Mouse (Mus musculus) CD4-positive helper T cell, adult 2 months (primary cell): ENCODE measurements around the gene Kif12.

Experiments
- DNase-seq: peaks from one replicate; pipeline ENCODE4 v3.0.0-alpha.2; 2012; ENCODE audit warnings: low read depth, missing footprints, low spot score

The Kif12 gene

DNA sequence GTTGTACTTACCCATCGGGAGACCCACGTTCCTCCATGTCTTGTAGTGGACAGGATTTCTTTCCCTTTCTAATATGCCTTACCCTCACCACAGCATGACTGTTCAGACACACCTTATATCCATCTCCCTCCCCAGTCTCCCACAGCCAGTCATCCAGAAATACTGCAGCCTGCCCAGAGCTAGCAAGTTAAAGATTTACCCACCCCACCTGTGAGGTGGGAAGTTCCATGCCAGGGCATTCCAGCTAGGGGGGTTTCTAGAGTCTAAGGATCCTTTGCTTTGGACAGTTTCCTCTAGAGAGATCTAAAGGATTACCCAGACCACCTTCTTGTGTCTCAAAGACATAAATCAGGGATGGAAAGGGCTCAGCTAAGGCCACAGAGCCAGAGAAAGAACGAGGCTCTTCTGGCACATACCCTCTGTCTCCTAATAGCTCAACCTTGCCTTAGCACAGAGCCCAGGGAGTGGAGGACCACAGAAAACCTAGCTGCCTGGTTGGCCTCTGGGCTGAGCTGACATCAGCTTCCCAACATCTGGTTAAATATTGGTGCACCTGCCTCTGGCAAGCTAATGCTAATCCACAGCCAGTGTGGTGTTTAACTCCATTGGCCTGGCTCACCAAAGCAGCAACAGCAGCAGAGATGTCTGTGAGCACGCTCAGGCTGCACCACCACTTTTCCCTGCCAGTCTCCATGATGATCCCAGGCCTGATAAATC lies at the start of gene Kif12:
Gene Kif12 (minus strand): TSS at position 163 of the 717 bp plus-strand sequence.
- no peak for DNase-seq

DNA sequence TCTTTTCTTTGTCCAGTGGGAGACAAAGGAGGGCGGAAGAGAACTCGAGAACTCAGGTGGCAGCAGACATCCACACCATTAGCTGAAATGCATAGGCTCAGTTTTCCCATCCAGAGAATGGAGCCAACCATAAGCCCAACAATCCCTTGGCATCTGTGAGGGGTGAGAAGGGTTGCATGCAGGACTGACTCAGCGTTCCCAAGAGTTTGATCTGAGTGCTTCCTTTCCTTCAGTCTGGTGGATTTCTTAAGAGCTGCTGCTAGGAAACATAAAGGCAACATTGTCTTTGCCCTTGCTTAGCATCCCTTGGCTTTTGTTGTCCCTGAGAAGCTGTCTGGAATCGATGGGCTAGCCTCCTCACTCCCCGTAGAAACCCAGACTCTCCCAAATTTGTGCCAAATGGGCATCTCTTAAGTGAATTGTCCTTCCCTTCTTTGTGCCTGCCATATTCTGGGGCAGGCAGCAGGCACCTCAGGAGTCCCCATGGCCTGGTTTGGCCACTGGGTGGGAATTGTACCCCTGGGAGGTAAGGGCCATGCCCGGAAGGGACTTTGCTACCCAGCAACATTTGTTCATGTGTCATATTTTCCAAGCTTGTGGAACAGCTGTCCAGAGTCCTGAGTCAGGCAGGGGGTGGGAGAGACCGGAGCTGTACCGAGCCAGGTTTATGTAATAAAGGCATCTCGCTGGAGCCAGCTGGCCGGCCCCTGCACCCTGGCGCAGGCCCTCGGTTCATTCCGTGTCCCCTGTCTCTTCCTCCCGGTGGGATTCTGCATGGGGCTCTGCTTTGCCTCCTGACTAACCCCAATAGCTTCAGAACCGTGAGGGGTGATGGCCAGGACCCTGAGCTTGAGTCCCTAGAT lies 49.4 kb upstream of the Kif12 start:
- no peak for DNase-seq

- no peak for DNase-seq
Observed at GRCm38 (mm10) chr4:63219635-63220034, 47.7 kb upstream of the Kif12 start.

DNA sequence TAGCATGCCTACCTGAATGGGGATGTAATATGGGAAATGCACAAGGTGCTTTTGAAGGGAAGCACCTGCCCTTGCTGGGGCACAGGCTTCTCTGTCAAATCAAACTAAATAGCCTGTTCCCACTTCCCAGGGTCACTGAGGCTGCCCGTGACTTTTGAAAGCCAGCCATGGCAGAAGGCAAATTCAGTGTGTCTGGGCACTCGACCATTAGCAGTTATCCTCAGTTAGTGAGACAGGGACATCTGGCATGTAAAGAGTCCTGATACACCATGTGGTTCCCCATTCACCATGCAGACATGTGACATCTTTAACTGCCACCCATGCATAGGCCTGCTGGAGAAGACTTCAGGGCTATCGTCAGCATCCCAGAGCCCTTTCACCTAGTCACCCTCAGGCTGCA lies 47.1 kb upstream of the Kif12 start:
- no peak for DNase-seq

GRCm38 (mm10) chr4:63217513-63217912 lies 45.6 kb upstream of the Kif12 start:
- DNase-seq = no peak

GRCm38 (mm10) chr4:63216566-63216965 lies 44.6 kb upstream of the Kif12 start:
- no peak for DNase-seq

GRCm38 (mm10) chr4:63215993-63216531 lies 44.1 kb upstream of the Kif12 start:
- no peak for DNase-seq

DNA sequence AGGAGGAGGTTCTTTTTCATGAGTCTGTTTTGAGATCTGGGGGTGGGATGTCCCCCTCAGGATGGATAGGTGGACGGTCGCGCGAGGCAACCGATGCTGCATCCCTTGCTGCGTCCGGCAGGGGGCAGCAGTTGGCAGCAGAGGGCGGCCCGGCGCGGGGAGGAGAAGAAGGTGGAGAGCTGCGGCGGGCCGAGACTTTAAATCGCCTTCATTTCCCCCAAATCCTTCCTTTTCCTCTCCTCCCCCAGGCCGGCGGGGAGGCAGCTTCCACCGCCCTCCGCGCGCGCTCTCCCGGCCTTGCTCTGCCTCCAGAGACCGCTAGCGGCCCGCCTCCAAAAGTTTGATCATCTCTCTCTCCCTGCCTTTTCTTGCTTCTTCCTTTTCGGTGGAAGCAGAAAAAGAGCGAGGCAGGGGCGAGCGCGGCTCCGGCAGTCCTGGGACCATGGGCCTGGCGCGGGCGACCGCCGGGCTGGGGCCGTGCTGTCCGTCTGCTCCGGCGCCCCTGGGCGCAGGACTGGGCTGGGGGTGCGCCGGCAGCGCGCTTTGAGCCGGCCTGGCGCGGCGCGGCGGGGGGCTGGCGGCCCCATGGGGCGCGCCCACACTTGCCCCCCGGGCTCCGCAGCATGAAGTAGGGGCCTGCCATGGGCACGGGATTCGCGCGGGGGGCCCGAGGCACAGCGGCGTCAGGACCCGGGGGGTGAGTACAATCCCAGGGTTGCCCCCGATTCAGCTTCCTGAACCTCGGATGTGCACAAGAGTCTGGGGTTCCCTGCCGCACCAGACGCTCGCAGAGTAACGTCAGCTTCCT lies 43.5 kb upstream of the Kif12 start:
- peak; percentile 57 for DNase-seq

DNA sequence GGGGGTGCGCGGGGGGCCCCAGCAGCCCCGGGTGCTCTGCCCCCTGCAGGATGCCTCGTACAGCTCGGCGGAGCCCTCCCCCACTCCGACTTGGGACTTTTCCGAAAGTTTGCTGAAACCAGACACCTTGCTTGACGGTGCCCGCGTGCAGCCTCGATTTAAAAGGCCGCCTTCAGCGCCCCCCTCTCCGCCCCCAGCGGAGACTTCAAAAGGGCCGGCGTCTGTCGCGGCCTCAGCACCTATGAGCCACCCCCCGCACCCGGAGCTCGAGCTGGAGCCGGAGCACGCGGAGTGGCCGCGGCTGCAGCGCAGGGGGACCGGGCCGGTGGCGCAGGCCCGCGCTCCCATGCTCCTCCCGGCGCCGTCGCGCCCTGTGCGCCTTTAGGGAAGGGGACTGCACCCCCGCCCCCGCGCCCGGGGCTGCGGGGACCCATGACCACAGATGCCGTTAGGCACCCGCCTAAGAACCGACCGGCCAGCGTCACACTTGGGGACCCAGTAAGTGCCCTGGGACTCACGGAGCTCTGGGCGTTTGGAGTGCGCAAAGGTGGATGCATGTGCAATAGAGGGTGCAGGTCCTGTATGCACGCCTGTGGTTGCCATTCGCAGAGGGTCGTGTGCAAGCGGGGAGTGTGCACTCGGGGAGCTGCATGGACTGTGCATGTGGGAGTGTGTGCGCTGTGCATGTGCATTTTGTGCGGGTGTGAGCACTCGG lies 42.1 kb upstream of the Kif12 start, which contains the start of gene Col27a1:
Gene Col27a1 (plus strand): TSS at position 98 of the 715 bp plus-strand sequence.
- peak; percentile 12 for DNase-seq

DNA sequence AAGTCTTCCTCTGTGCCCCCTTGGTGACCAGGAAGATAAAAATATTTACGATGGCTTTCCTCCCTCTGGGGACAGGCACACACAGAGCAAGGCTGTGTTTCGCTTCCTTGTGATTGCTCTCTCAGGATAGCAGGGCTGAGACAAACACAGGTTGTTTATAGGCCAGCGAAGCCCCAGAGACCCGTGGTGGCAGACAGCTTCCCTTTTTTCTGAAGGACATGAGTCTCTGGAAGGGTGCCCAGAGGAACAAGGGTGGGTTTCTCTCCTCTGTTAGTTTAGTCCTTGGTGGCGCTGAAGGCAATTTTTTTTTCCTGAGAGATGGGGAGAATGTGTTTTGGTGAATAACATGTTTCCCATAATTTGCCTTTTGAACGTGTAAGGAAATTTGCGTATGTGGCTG lies 33.7 kb upstream of the Kif12 start:
- DNase-seq = no peak

- DNase-seq = no peak
Observed at GRCm38 (mm10) chr4:63203874-63204273, 31.9 kb upstream of the Kif12 start.

GRCm38 (mm10) chr4:63199366-63199765 lies 27.4 kb upstream of the Kif12 start:
- DNase-seq = no peak

GRCm38 (mm10) chr4:63194366-63194765 lies 22.4 kb upstream of the Kif12 start:
- DNase-seq = no peak

GRCm38 (mm10) chr4:63191641-63192040 lies 19.7 kb upstream of the Kif12 start:
- DNase-seq = no peak

- DNase-seq = no peak
Observed at GRCm38 (mm10) chr4:63186281-63186870, 14.4 kb upstream of the Kif12 start.

- no peak for DNase-seq
Observed at GRCm38 (mm10) chr4:63181556-63181955, 9.6 kb upstream of the Kif12 start.

DNA sequence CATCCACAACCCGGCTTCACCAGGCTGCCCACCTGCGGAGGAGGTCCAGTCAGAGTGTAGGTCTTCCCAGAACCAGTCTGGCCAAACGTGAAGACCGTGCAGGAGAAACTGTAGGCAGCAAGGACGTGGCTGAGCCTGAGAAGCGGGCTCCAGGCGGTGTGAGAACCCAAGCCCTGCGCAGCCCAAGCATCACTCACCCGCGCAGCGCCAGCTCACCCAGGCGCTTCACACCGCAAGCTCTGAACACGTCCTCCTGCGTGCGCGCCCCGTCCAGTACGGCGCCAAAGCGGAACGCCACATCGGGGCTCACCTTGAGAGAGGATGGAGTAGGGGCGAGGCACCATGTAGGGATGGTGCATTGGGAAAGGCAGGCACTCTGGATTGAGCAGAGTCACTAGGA lies 809 bp downstream of the Kif12 start:
- DNase-seq = no peak

DNA sequence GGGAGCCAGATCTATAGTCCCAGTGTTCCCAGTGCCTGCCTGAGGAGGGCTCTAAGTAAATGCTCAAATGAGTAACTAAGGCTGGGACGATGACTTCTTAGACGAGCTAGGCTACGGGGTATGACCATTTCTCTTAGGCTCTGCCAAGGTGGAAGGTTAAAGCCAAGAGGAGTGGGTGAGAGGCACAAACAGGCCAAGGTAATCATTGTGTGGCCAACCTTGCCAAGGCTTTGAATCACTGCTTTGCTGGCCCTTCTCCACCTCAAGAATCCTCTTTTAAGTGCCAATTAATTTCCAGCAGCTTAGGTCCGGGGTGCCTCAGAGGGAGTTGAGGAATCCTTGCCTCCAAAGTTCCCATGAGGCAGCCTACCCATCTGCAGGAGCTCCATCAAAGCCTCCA lies 1.9 kb downstream of the Kif12 start:
- DNase-seq = no peak

- DNase-seq = no peak
Observed at GRCm38 (mm10) chr4:63166323-63166722, 5.6 kb downstream of the Kif12 start.

GRCm38 (mm10) chr4:63165636-63166035 lies 6.3 kb downstream of the Kif12 start:
- no peak for DNase-seq
